Mouse (Mus musculus): ENCODE results near the gene Tmem9b. TPM values are rescaled to one million over a fixed set of nuclear protein-coding genes. Genes with fewer than 3 reads are reported as not detected.

Tmem9b gene
- total RNA-seq (2021) = 10 to 100 TPM; 73.2 to 76.8 TPM
- long read RNA-seq, transcript Tmem9b-201 (5 exons, 1,703 nt) = major isoform, 151 of 169 reads
- long read RNA-seq, partial matches to known transcripts = 12 of 169 reads
- long read RNA-seq, other reads (novel, unspliced or antisense) = 4 of 169 reads

DNA sequence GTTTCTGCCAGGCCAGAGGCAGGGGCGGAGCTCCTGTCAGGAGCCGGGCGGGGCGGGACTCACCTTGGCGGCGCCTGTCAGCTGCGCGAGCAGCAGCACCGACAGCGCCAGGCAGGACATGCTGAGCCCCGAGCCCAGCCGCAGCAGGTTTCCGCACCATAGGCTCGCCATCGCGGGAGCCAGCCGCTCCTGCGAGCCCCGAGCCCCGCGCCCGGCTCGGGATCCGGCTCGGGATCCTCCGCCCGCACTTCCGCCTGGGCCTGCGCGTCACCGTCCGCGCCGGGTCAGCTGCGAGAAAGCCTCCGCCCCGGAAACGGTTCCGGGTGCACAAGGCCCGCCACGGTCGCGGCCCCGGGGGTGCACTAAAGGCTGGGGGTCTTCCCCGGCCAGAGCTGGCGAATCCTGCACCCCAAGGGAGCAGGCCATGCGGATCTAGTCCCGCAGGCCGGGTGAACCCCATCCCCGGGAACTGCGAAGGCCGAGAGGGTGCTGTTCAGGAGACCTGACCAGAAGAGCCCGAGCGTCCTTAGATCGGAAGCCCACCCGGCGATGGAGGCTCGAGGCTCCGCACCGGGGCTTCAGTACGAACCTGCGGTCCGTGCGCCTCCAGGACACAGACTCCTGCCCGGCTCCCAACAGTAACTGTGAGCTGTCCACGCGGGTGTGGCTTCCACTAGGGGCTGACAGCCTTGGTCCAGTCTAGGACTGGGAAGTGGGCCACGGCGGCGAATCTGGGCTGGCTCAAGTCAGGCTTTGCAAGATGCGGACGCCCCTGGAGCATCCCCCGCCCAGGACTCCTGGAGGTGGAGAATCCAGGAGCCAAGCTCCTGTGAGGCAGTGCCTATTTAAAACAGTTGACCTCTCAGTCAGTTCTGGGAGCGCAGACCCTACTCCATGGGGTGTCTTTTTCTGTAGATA, at the start of gene Tmem9b:
Gene Tmem9b (minus strand): TSS at position 868 of the 918 bp plus-strand sequence.
- DNase-seq (ENCODE audit: low spot score in 2 of 2) = peak; percentile 82 to 87

DNA sequence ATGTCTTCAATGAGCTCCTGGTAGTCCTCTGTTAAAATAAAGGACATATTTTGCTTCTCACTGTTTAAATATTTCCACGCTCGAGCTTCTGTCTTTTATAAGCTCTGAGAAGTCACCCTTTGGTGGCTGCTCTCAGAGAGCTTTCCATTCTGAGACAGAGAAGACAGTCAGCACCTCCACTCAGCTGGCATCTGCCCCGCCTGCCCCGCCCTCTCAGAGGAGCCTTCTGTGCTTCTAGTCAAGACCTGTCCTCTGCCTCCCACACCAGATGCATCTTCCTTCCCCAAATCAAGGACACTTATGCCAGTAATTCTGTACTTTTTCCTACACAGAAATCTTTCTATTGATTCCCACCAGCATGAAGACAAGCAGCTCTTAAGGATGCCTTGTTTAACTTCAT, 48.0 kb upstream of the Tmem9b start:
- DNase-seq (ENCODE audit: low spot score in 2 of 2) = no peak

DNA sequence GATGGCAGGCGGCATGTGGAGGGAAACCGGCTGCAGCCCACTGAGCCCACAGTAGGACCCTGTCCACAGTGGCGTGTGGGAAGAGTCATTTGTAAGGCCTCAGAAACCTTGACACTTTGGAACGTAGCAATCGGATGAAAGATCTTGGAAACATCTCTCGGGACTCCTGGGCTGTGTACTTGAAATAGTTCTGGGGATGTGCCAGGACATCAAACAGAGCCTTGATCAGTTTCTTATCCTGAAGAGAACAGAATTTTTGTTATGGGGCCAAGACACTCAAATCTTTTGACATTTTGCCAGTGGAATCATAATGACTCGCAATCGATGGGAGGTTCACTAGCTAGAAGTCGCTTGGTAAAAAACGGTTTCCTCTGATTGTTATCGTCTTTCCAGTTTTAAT, 46.5 kb upstream of the Tmem9b start:
- no peak for DNase-seq (ENCODE audit: low spot score in 2 of 2)

DNA sequence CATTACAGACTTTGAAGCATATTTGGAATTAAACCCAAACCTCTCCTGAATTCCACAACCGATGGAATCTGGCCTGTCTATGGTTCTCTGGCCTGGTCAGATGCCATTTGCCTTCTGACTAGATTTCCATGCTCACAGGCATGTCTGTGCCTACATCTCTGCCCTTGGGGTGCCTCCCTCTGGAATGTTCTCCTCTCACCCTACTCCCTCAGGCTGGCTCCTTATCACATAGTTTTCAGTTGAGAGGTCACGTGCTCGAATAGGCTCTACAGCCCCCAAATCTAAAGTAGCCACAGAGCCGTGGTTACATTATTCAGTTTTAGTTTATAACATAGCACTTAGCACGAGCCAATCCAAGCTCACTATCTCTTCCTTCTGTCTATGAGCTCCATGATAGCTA, 42.9 kb upstream of the Tmem9b start:
- no peak for DNase-seq (ENCODE audit: low spot score in 2 of 2)

DNA sequence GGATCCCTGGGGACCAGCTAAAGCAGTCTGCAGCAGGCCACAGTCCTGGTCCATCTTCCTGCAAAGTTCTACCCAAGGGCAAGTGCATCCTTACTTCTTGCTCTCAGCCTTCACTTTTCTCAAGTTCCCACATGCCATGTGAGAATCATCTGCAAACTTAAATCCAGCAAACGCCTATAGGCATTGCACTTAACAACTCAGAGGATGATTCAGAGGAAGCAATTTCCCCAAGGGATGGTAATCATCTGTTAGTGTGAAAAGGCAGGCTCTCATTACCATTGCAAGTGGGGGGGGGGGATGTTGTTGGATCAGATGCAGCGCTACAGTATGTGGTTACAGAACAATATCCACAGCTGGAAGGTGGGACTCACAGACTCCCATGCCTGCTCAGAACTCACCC, 41.9 kb upstream of the Tmem9b start:
- DNase-seq (ENCODE audit: low spot score in 2 of 2) = no peak

DNA sequence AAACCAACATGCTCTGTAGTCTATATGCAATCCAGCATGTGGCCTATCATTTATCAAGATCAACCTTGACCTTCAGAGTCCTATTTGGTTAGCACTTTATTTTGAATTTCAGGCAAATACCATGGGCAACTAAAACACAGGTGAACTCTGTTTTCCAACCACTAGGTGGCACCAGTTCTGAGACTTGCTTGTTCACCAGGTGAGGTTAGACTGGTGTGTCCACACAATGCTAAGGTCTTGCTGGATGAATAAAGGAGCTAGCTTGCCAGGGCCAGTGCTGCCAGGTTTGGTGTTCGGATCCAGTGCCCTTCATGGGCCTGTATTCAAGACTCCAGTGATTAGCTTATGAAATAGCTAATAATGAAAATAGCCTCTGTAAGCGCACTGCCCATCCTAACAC, 40.1 kb upstream of the Tmem9b start:
- DNase-seq (ENCODE audit: low spot score in 2 of 2) = peak; percentile 34 to 61

DNA sequence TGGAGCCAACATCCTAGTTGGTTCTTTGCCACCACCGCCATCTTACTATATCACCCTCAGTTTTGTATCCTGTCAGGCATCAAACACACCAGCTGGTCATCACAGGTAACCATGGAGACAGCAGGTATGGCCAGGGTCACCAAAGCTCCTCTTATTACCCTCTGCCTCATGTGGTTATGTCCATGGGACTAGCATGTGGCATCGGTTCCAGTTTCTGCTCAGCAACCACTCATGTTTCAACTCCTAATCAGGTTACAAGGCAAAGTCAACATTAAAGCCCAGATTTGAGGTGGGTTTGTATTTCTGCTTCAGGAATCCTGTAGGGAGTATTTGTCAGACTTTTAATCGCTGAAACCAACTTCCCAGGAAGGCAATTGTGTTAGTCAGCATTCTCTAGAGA, 38.1 kb upstream of the Tmem9b start:
- no peak for DNase-seq (ENCODE audit: low spot score in 2 of 2)

DNA sequence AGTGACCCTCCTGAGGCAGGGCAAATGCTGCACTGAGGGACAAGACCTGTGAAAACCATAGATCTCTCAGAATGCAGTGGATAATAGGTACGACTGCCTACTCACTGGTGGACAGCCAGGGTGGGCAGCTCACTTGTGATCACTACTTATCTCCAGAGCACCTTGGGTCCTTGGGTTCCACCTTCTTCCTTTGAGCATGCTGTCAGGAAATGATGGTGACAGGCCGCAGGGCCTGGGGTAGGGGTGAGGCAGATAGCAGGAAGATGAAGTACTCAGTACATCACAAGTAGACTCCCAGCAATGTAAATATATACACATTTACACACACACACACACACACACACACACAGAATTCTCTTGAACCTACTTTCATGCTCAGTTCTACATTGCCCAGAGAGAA, 35.2 kb upstream of the Tmem9b start:
- no peak for DNase-seq (ENCODE audit: low spot score in 2 of 2)

DNA sequence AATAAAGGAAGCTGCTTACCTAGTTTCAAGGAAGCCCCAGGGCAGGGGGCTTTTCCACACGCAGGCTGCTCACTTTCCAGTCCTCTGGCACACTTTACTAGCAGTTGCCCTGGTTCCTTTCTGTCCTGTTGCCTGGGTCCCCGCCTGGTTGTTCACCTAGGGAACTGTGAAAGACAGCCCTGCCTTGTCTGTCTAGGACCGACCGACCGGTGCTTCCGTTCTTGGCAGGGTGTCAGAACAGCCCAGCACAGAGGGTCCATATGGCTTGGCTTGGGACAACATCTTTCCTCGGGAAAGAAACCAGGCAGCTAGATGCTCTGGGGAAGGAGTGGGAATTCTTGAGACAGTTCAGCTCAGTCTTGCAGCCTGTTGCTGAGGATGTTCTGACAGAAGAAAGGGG, 30.6 kb upstream of the Tmem9b start:
- DNase-seq (ENCODE audit: low spot score in 2 of 2) = no peak

DNA sequence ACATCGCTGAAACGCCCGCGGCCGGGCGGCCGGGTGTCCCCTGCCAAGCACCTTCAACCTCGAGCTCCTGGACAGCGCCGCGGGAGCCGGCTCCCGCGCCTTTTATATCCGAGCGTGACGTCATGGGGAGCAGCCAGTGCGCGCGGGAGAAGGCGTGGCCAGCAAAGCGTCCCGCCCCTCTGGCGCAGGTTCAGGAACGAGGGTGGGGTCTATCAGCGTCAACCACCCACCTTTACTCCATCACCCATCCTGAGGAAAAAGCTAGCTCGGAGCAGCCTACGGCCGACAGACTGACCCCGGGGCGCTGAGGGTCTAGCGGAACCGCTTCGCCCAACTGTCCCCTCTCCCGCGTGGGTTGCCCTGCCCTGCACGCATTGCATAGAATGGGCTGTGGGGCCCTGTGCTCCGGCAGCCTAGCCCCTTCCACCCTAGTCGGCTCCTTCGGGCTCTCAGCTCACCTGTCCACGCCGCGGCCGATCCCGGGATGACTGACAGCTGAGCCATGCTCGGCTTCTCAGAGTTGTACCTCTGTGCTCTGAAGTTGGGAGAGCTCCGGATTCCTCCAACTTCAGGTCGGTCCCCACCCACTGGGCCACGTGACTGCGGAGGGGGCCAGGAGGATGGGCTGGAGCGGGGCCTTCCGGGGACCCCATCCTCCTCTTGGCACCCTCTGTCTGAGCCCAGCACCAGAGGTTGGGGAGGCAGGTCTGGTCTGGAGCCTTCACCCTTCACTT, 29.0 kb upstream of the Tmem9b start, which contains the start of gene Nrip3:
Gene Nrip3 (minus strand): TSS at position 556 of the 734 bp plus-strand sequence.
- peak; percentile 84 to 90 for DNase-seq (ENCODE audit: low spot score in 2 of 2)

DNA sequence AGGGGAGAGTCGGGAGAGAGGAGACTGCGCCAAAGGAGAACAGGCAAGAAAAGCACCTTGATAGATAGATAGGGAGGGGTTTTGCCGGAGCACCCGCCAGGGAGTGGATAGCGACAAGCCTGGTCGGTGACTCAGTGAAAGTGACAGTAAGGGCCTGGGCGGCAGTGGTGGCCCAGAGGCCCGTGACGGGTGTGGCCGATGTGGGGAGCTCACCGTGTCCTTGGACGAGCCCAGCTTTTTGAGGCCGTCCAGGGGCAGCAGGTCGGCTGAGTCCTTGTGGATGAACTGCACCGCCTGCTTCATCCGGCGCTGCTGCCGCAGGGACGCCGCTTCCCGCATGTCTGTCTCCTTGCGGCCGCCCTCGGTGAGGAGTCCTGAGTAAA, 28.4 kb upstream of the Tmem9b start:
- DNase-seq (ENCODE audit: low spot score in 2 of 2) = no peak

DNA sequence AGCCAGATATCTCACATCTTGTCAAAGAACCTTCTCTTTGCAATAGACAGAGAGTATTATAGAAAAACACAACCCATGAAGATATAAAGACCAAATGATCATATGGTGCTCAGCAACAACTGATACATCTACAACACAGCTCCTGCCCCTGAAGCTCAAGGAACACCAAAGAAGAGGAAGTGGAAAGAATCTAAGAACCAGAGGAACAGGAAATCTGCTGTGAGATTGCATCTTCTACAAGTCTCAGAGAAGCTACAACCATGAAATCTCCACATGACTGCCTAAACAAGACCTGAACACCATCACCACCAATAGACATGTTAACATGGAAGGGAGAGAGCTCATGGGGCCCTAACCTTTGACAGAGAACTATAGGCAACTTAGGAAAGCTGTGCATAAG, 19.6 kb upstream of the Tmem9b start:
- no peak for DNase-seq (ENCODE audit: low spot score in 2 of 2)

DNA sequence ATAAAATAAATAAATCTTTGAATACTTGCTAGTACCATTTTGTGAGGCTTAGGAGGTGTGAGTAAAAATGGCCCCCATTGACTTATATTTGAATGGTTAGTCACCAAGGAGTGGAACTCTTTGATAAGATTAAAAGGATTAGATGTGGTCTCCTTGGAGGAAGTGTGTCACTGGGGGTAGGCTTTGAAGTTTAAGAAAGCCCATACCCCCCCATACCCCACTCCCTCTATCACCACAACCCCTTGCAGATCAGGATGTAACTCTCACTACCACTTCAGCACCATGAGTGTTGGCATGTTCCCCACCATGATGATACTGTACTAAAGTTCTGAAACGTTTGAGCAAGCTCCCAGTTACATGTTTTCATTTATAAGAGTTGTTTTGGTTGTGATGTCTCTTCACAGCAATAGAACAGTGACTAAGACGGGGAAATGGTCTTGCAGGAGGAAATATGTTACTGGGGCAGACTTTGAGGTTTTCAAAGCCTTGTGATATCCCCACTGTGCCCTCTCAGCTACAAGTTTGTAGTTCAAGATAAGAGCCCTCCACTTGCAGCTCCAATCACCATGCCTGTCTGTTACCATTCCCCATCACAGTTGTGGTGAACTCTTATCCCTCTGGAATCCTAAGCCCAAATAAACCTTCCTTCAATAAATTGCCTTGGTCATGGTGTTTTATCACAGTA, 16.2 kb upstream of the Tmem9b start:
- no peak for DNase-seq (ENCODE audit: low spot score in 2 of 2)

DNA sequence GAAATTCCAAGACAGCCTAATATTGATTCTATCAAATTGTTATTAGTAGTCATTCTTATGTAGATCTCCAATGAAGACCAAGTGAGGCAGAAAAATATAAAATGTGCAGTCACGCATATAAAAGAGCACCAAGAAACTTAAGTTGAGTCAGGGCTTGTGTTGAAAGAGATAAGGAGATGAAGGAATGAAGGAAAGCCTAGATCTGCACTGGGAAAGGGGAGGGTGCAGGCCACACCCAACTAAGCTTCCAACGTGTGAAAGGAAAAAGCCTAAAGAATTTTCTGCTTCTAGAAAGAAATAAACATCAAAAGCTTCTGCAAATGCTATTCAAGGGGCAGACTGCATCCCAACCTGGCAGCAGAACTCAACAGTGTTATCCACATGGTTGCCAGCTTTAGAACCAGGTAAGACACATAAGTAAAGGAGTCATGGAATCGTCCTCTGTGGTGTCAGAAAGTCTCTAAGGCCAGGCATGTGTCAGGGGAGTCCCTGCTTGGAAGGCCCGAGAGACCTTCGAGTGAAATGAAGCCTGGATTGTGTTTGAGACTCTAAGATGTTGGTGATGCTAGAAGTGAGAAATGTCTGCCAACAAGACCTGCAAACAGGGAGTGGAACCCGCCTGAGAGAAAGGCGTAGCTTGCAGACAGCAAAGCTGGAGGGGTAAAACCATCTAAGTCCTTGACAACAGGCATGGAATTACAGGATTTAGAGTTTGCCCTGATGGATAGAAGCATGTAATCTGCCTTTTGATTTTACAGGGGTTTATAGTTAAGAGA, 15.1 kb upstream of the Tmem9b start:
- DNase-seq (ENCODE audit: low spot score in 2 of 2) = no peak

DNA sequence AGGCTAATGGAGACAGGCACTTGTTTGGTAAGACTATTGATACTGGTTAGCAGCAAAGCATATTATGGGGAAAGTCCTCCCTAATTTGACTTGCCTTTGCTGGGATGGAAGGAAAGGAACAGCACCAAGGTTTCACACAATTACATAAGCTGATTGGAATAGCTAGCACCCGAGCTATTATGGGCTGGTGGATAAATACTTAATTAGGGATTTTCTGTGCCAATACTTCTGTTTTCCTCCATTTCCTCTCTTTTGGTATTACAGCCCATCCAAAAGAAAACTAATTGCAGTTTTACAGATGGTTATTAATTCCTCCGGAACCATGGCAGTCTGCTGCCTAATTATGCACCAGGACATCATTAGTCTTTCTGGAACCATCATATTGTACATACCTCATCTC, 11.3 kb upstream of the Tmem9b start:
- no peak for DNase-seq (ENCODE audit: low spot score in 2 of 2)

DNA sequence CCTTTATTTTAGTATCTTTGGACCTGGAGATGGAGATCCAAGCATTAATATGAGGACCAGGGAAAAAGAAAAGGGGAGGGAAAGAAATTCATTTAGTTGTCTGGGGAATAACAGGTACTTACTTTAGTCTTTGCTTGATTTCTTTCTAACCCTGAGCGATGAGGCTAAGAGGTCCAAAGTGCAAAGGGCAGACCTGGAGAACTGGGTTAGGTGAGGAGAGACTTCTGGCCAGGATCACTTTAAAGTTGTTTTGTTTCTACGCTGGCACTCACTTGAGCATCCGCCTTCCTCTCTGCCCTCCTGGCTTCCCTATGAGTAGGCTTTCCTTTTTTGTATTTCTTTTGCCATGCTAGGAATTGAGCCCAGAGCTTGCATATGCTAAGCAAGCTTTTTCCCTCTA, 3.6 kb upstream of the Tmem9b start:
- no peak for DNase-seq (ENCODE audit: low spot score in 2 of 2)

DNA sequence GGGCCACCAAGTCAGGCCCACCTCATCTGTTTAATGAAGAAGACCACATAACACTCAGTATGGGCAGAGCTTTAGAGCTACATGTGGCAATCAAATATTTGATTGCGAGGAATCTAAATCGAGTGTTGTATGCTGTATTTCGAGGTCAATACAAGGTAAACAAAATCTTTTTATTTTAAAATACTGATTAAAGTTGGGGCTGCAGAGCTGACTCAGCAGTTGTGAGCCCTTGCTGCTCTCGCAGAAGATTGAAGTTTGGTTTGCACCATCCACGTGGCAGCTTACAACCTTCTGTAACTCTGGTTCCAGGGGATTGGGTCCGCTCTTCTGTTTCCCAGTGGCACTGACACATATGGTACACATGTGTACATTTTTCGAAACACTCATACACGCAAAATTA, 1.4 kb upstream of the Tmem9b start:
- DNase-seq (ENCODE audit: low spot score in 2 of 2) = no peak

DNA sequence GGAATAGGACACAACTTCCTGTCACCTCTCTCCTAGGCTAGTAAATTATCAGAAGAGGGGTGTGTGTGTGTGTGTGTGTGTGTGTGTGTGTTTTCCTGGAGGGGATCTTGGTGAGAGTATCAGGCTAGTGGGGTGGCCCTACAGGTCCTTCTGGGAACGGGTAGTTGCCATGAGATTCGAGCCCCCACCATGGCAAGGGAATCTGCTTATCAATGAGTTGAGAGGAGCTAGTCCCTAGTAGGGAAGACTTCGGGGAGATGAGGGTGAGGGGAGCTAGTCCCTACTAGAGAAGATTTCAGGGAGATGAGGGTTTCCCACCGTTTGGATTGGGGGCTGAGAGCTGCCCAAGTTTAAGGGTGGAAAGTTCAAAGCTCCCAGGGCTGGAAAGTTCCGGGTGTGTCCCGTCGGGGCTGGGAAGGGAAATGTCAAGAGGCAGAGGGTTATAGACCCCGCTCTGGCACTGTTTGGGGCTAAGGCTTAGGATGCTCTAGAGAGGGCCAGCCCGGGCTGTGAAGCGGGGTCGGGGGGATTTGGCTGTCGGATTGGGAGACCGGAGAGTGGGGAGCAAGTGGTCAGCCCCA, 1.2 kb downstream of the Tmem9b start:
- DNase-seq (ENCODE audit: low spot score in 2 of 2) = peak in 1 of 2 experiments; percentile 21

DNA sequence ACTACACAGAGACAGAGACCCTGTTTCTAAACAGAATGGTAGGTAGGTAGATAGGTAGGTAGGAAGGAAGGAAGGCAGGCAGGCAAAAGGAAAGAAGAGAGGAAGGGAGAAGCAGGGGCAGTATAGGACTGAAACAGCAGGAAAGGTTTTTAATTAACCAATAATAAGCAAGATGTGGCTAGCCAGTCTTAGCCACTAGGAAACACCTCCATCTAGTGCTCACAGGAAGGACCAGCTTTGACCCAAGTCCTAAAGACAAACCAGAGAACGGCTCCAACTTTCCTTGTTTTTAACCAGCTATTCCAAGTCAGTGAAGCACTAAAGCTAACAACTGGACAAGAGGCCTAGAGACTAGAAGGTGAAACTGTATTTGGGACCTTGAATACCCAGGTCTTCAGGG, 4.9 kb downstream of the Tmem9b start:
- DNase-seq (ENCODE audit: low spot score in 2 of 2) = no peak

DNA sequence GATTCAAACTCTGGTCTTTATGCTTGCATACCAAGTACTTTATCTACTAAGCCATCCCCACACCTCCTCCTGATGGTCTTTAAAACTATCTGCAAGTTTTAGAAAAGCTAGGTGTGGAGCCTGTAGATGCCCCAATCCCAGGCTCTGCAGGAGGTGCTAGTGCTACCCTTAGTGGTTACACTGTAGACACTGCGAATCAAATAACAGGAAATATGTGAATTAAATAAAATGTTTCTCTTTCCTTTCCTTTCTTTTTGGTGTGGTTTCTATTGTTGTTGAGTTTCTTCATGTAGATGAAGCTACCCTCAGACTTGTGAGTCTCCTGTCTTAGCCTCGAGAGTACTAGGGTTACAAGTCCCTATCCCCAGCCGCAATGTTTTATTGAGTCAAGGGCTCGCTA, 11.0 kb downstream of the Tmem9b start:
- DNase-seq (ENCODE audit: low spot score in 2 of 2) = no peak
